Mouse (Mus musculus) heart, postnatal 10 days (tissue): Measurements from ENCODE around the gene Fer. TPM values are rescaled to one million over a fixed set of nuclear protein-coding genes. Genes with fewer than 3 reads are reported as not detected.

Source experiments
- DNase-seq, 2 experiments: peaks; one replicate each; pipeline ENCODE4 v3.0.0; 2021
- intact Hi-C: fragments of 180-260 bp; cut with DNase I; formaldehyde crosslinking; loops from one replicate; pipeline ENCODE4 v1.15.1; 2025
- total RNA-seq, 2 experiments: library from RNA; stranded (reverse); gene quantifications; 2 replicates each; pipeline ENCODE4 v1.2.3; 2021

The Fer gene
- total RNA-seq, 2 experiments from 2014 or later: 23.4 to 25.3 TPM

- intact Hi-C loops: loop anchor here (5.0 to 10.0 kb wide), 2 partner anchors 471 to 739 kb away; partner anchors contain the start of genes Man2a1 and Pja2
- DNase-seq: peak; percentile 99
Observed at GRCm38 (mm10) chr17:63863647-63864149, 836 bp downstream of the Fer start, which contains the start of gene A930002H24Rik. Gene A930002H24Rik, minus strand, starts transcription at chr17:63863791.

GRCm38 (mm10) chr17:63864171-63864571 is 1.3 kb downstream of the Fer start:
- intact Hi-C loops: loop anchor here (5.0 to 10.0 kb wide), 2 partner anchors 471 to 738 kb away; partner anchors contain the start of genes Man2a1 and Pja2
- DNase-seq: no peak

- intact Hi-C loops: no loop called here
- DNase-seq: no peak
Observed at GRCm38 (mm10) chr17:63871773-63872172, 8.9 kb downstream of the Fer start.

GRCm38 (mm10) chr17:63878889-63879288 is 16.0 kb downstream of the Fer start:
- peak; percentile 34 to 37 for DNase-seq
- intact Hi-C loops: no loop called here

- intact Hi-C loops: no loop called here
- no peak for DNase-seq
Observed at GRCm38 (mm10) chr17:63880009-63880408, 17.1 kb downstream of the Fer start.

- intact Hi-C loops: no loop called here
- DNase-seq: no peak
Observed at GRCm38 (mm10) chr17:63886988-63887387, 24.1 kb downstream of the Fer start.

- intact Hi-C loops: no loop called here
Observed at GRCm38 (mm10) chr17:63890611-63891010, 27.7 kb downstream of the Fer start.

GRCm38 (mm10) chr17:63895829-63896228 is 33.0 kb downstream of the Fer start:
- intact Hi-C loops: no loop called here
- no peak for DNase-seq

More at GRCm38 (mm10) chr17:63890611-63891010, 27.7 kb downstream of the Fer start:
- no peak for DNase-seq

GRCm38 (mm10) chr17:63897050-63897449 is 34.2 kb downstream of the Fer start:
- no peak for DNase-seq
- intact Hi-C loops: no loop called here

GRCm38 (mm10) chr17:63909297-63909696 is 46.4 kb downstream of the Fer start:
- DNase-seq: no peak
- intact Hi-C loops: no loop called here

- intact Hi-C loops: no loop called here
- DNase-seq: peak in 1 of 2 experiments; percentile 8
Observed at GRCm38 (mm10) chr17:63921601-63922203, 58.8 kb downstream of the Fer start.

GRCm38 (mm10) chr17:63925581-63925980 is 62.7 kb downstream of the Fer start:
- intact Hi-C loops: no loop called here
- DNase-seq: peak; percentile 56 to 65

- intact Hi-C loops: no loop called here
- DNase-seq: peak in 1 of 2 experiments; percentile 16
Observed at GRCm38 (mm10) chr17:63930634-63931033, 67.8 kb downstream of the Fer start.

GRCm38 (mm10) chr17:63931556-63931955 is 68.7 kb downstream of the Fer start:
- intact Hi-C loops: no loop called here
- no peak for DNase-seq

- intact Hi-C loops: no loop called here
- DNase-seq: no peak
Observed at GRCm38 (mm10) chr17:63935408-63935807, 72.5 kb downstream of the Fer start.

- no peak for DNase-seq
- intact Hi-C loops: no loop called here
Observed at GRCm38 (mm10) chr17:63937886-63938285, 75.0 kb downstream of the Fer start.

- DNase-seq: no peak
- intact Hi-C loops: no loop called here
Observed at GRCm38 (mm10) chr17:63946772-63947171, 83.9 kb downstream of the Fer start.

GRCm38 (mm10) chr17:63948811-63949210 is 85.9 kb downstream of the Fer start:
- no peak for DNase-seq
- intact Hi-C loops: no loop called here

- DNase-seq: peak in 1 of 2 experiments; percentile 34
- intact Hi-C loops: loop anchor here (1.0 to 10.0 kb wide), 2 partner anchors 273 to 424 kb away; no protein-coding TSS in a partner anchor
Observed at GRCm38 (mm10) chr17:63951436-63951835, 88.6 kb downstream of the Fer start.

GRCm38 (mm10) chr17:63967091-63967490 is 104.2 kb downstream of the Fer start:
- no peak for DNase-seq
- intact Hi-C loops: no loop called here

- DNase-seq: no peak
- intact Hi-C loops: no loop called here
Observed at GRCm38 (mm10) chr17:63969448-63969847, 106.6 kb downstream of the Fer start.

- DNase-seq: no peak
- intact Hi-C loops: no loop called here
Observed at GRCm38 (mm10) chr17:63970239-63970638, 107.4 kb downstream of the Fer start.
